Mouse (Mus musculus) limb, embryonic 12.5 days (tissue): ENCODE results near the gene Sel1l3. TPM values are rescaled to one million over a fixed set of nuclear protein-coding genes. Genes with fewer than 3 reads are reported as not detected.

Experiments
- ATAC-seq: fragments of 200-750 bp; cut with Nextera tagmentation; 2 replicates; pipeline ENCODE4 v1.8.0; 2017; ENCODE audit warnings: low read depth, moderate TSS enrichment; ENCODE audit not compliant: insufficient number of reproducible peaks, insufficient read depth, low FRiP score, low TSS enrichment
- H3K27ac ChIP-seq: fragments of 300-500 bp; sonication (generic); 2 replicates; pipeline ENCODE4 v1.5.1; 2016; ENCODE audit warnings: mild to moderate bottlenecking, moderate library complexity
- H3K27me3 ChIP-seq: fragments of 300-500 bp; sonication (generic); 2 replicates; pipeline ENCODE4 v1.6.1; 2016; ENCODE audit warnings: mild to moderate bottlenecking, moderate library complexity
- H3K36me3 ChIP-seq: fragments of 300-500 bp; sonication (generic); 2 replicates; pipeline ENCODE4 v1.6.1; 2016; ENCODE audit warnings: mild to moderate bottlenecking, moderate library complexity
- H3K4me1 ChIP-seq: fragments of 300-500 bp; sonication (generic); replicated peaks from 2 replicates; pipeline ENCODE4 v1.6.1; 2016
- H3K4me2 ChIP-seq: fragments of 300-500 bp; sonication (generic); 2 replicates; pipeline ENCODE4 v1.6.1; 2016; ENCODE audit warnings: mild to moderate bottlenecking, moderate library complexity
- H3K4me3 ChIP-seq: fragments of 300-500 bp; sonication (generic); replicated peaks from 2 replicates; pipeline ENCODE4 v1.5.1; 2016; ENCODE audit warnings: mild to moderate bottlenecking
- H3K9ac ChIP-seq: fragments of 300-500 bp; sonication (generic); replicated peaks from 2 replicates; pipeline ENCODE4 v1.6.1; 2016; ENCODE audit warnings: mild to moderate bottlenecking, moderate library complexity
- H3K9me3 ChIP-seq: fragments of 300-500 bp; sonication (generic); 2 replicates; pipeline ENCODE4 v1.6.1; 2016; ENCODE audit warnings: mild to moderate bottlenecking, moderate library complexity
- WGBS: fragments of 180-500 bp; shearing (Covaris S2); methylation state at CpG from one replicate; pipeline ENCODE4 v1.1.7; 2016; 5-methylcytosine and 5-hydroxymethylcytosine counted together
- polyA plus RNA-seq: library from polyadenylated mRNA; unstranded; fragments of >200 nt; fragmentation: Nextera tagmentation; extraction: Ambion mirVana; gene quantifications from 2 replicates; pipeline ENCODE4 v1.2.1, GENCODE M21; 2016

Gene Sel1l3
- polyA plus RNA-seq, 1 experiment from 2014 or later, result 1.3 TPM

DNA sequence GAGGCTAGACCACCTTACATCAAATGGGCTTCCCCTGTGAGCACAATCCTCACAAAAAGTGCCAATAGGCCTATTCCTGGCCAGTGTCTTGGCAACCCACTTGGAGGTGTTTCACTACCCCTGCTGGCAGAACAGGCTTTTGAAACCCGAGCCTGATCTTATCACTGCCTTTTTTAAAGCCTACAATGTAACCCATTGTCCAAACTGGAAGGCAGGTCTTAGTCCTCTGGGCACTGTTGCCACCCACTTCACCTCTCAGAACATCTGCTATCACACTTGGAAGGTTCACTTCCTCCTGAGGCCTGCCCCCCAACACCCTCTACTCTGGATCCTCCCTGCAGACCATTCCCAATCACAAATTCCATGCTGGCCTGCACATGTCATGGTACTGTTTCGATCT is 27.4 kb upstream of the Sel1l3 start:
- Histone ChIP-seq H3K4me1 (peaks cover 20% of the 10 kb centered on the region), H3K4me2 (no peak overlapping the region), H3K36me3 (no peaks in the 10 kb centered on the region), H3K9ac (no peak overlapping the region), H3K27ac (no peak overlapping the region), H3K4me3 (no peak overlapping the region), H3K9me3 (no peaks in the 10 kb centered on the region), H3K27me3 (no peaks in the 10 kb centered on the region)
- no peak for ATAC-seq
- WGBS, result 54% methylated on average over 2 of the region's 2 CpGs

DNA sequence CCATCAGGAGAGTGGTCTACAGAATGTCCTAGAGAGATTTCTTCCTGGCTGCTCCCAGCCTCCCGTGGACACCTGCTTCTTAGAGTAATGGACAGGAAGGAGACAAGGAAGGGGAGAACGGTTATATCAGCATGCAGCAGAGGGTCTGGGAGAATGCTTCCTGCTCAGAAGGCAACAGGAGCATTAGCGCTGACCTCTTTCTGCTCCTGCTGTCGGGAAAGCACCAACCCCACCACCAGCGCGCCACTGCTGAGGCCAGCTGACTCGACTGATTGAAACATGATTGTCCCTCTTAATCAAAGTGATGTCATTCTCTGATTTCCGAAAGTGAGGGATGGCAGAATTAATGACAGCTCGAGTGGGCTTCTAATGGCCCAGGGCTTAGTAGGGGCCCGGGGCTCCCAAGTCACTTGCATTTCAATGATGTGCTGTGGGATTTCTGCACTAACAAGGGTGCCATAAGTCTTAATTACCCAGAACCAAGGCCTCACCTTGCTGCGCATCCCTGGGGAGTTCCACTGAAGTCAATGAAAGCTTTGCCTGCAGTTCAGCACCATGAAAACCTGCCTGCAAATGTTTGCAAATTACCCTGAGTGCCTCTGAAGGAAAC is 26.2 kb upstream of the Sel1l3 start:
- H3K9me3 ChIP-seq, result no peaks in the 10 kb centered on the region
- H3K36me3 ChIP-seq, result no peaks in the 10 kb centered on the region
- no peaks in the 10 kb centered on the region for H3K27me3 ChIP-seq
- H3K9ac ChIP-seq, result no peak overlapping the region
- H3K4me3 ChIP-seq, result no peak overlapping the region
- 43% methylated on average over 11 of the region's 11 CpGs for WGBS
- no peak for ATAC-seq
- H3K4me2 ChIP-seq, result no peak overlapping the region
- H3K27ac ChIP-seq, result no peak overlapping the region
- peaks cover 27% of the 10 kb centered on the region for H3K4me1 ChIP-seq

DNA sequence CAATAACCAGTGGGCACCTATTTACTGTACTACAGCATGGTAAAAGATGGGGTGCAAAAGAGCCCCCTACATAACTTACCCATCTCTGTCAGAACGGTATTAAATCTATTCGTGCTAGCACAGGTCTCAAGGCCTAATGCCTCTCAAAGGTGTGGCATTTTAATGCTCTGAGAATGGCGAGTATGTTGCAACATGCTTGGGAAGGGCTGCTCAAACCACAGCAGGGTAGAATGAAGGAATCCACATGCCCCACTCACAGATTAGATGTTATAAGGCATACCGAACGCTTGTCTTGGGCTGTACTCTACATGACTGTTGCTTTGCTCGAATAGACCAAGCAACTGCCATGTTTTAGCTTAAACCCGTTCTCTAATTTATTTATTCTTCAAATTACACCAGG is 25.5 kb upstream of the Sel1l3 start:
- Histone ChIP-seq H3K4me2 (no peak overlapping the region), H3K9ac (no peak overlapping the region), H3K27ac (no peak overlapping the region), H3K36me3 (no peaks in the 10 kb centered on the region), H3K4me1 (peaks cover 27% of the 10 kb centered on the region), H3K9me3 (no peaks in the 10 kb centered on the region), H3K4me3 (no peak overlapping the region), H3K27me3 (no peaks in the 10 kb centered on the region)
- ATAC-seq, result no peak
- 89% methylated on average over 7 of the region's 7 CpGs for WGBS

DNA sequence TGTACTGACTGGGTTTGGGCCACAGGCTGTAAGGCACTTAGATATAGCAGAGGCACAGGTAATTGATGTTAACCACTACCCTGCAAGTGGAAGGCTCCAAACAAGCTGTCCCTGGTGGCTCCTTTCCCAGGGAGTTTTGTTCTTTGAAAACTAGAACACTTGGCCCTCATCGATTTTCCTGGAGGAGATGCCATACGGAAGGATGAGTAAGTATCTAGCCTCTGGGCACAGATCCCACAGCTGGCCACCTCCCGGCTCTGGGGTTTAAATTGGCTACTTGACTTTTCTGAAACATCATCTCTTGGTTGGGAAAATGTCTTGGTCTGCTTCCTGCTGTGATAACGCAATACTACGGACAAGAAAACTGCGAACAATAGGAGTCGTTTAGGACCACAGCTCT is 25.0 kb upstream of the Sel1l3 start:
- Histone ChIP-seq H3K27me3 (no peaks in the 10 kb centered on the region), H3K9me3 (no peaks in the 10 kb centered on the region), H3K27ac (no peak overlapping the region), H3K36me3 (no peaks in the 10 kb centered on the region), H3K4me2 (no peak overlapping the region), H3K4me1 (peaks cover 27% of the 10 kb centered on the region), H3K9ac (no peak overlapping the region), H3K4me3 (no peak overlapping the region)
- WGBS, result 84% methylated on average over 7 of the region's 7 CpGs
- ATAC-seq, result no peak

DNA sequence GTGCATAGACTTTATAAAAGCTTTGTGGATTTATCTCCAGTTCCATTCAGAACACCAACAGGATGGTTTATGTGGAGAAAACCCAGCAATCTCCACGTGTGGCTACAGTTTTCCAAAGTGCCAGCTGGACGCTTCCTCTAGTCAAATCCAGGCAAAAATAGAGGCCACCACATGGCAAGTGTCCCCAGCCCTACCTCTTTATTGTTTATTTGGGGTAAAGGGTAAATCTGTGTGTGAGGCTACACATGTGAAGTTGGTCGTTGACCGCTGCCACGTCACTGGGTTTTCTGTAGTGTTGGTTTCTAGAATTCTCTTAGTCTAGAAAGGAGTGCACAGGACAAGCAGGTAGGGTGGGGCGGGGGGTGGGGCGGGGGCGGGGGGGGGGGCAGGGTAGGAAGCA is 23.0 kb upstream of the Sel1l3 start:
- Histone ChIP-seq H3K9me3 (no peaks in the 10 kb centered on the region), H3K4me2 (no peak overlapping the region), H3K36me3 (no peaks in the 10 kb centered on the region), H3K27ac (no peak overlapping the region), H3K4me3 (no peak overlapping the region), H3K27me3 (no peaks in the 10 kb centered on the region), H3K9ac (no peak overlapping the region), H3K4me1 (peaks cover 27% of the 10 kb centered on the region)
- ATAC-seq, result no peak
- WGBS, result 83% methylated on average over 7 of the region's 8 CpGs

DNA sequence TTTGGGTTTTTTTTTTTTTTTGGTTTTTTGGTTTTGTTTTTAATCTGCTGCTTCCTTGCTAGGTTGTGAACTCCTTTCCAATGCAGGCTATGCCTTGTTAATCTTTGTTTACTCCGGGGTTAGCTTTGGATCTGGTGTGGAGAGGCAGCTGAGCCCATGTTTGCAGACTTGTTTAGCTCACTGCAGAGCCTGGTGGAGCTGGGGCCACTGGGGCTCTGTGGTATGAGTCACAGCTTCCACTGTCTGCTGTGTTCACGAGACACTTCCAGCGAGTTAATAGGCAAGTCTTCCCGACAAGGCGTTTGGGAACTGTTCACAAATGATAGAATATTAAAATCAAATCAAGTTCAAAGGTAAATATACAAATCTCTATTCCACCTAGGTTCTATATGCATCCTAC is 22.4 kb upstream of the Sel1l3 start:
- 35% methylated on average over 5 of the region's 5 CpGs for WGBS
- H3K9ac ChIP-seq, result no peak overlapping the region
- H3K36me3 ChIP-seq, result no peaks in the 10 kb centered on the region
- no peak overlapping the region for H3K4me2 ChIP-seq
- H3K4me1 ChIP-seq, result peaks cover 25% of the 10 kb centered on the region
- no peaks in the 10 kb centered on the region for H3K27me3 ChIP-seq
- H3K27ac ChIP-seq, result no peak overlapping the region
- H3K4me3 ChIP-seq, result no peak overlapping the region
- no peak for ATAC-seq
- no peaks in the 10 kb centered on the region for H3K9me3 ChIP-seq

DNA sequence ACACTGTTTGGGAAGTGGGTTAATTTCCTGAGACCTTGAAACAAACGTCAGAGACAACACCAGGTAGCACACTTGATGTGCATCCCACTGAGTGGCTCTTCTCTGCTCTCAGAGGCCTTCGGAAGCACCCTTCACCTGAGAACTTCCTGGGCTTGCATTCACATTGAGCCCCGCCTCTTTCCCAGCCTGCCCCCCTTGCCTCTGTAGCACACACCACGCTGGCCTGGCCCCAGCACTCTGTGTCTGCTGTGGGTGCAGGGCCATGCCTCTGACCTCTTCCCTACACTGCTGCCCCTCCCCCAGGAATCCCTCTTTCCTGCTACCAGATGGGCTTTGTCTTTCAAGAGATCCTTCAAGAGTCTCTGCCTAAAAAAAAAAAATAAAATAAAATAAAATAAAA is 21.8 kb upstream of the Sel1l3 start:
- H3K4me1 ChIP-seq, result peaks cover 19% of the 10 kb centered on the region
- no peak overlapping the region for H3K4me2 ChIP-seq
- H3K4me3 ChIP-seq, result no peak overlapping the region
- H3K9me3 ChIP-seq, result no peaks in the 10 kb centered on the region
- H3K36me3 ChIP-seq, result no peaks in the 10 kb centered on the region
- 10% methylated on average over 4 of the region's 4 CpGs for WGBS
- peak; percentile 71; the same call in 1 of the 2 replicates for ATAC-seq
- no peaks in the 10 kb centered on the region for H3K27me3 ChIP-seq
- H3K27ac ChIP-seq, result no peak overlapping the region
- H3K9ac ChIP-seq, result no peak overlapping the region

DNA sequence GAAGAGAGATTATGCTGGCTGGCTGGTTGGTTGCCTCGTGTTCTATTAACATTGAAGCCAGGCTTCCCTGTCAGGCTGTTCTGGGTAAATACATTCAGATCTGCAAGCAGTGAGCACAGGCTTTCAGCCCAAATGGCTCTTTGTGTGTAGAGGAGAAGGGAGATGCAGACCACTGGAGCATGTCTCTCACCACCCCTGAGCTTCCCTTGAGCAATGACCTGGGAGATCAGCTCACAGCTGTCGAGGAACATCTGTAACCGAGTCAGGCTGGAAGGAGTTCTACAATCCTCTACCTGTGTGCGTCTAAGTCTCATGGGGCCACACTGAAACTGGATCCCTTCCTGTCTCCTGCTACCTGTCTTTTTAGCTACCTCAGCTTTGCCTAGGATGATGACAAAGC is 16.8 kb upstream of the Sel1l3 start:
- Histone ChIP-seq H3K9ac (no peak overlapping the region), H3K36me3 (no peaks in the 10 kb centered on the region), H3K27me3 (no peaks in the 10 kb centered on the region), H3K4me1 (peaks cover 2% of the 10 kb centered on the region; the same call in 1 of the 2 replicates), H3K9me3 (no peaks in the 10 kb centered on the region), H3K4me2 (no peak overlapping the region), H3K27ac (no peak overlapping the region), H3K4me3 (no peak overlapping the region)
- WGBS, result 77% methylated on average over 4 of the region's 4 CpGs
- ATAC-seq, result no peak

DNA sequence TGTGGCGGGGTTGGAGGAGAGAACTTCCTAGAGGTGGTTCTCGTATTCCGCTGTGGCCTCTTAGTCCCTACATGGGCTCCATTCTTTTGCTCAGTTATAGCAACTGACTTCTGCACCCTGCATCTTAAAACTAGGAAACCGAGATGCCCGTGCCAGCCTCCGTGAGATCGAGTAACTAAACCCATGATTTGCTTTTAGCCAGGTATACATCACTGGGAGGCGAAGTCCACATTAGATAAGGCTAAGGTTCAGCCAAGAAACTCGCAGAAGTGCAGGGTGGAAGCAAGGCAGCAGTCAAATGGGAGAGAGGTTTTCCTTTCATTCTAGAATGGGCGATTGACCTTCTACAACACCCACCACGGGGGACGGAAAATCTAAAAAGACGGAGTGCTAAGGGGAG is 11.7 kb upstream of the Sel1l3 start:
- H3K4me3 ChIP-seq, result no peak overlapping the region
- H3K9me3 ChIP-seq, result no peaks in the 10 kb centered on the region
- ATAC-seq, result no peak
- H3K9ac ChIP-seq, result no peak overlapping the region
- WGBS, result 91% methylated on average over 13 of the region's 13 CpGs
- H3K4me1 ChIP-seq, result no peaks in the 10 kb centered on the region; the same call in 1 of the 2 replicates
- no peaks in the 10 kb centered on the region for H3K36me3 ChIP-seq
- H3K4me2 ChIP-seq, result no peak overlapping the region
- H3K27ac ChIP-seq, result no peak overlapping the region
- no peaks in the 10 kb centered on the region for H3K27me3 ChIP-seq

DNA sequence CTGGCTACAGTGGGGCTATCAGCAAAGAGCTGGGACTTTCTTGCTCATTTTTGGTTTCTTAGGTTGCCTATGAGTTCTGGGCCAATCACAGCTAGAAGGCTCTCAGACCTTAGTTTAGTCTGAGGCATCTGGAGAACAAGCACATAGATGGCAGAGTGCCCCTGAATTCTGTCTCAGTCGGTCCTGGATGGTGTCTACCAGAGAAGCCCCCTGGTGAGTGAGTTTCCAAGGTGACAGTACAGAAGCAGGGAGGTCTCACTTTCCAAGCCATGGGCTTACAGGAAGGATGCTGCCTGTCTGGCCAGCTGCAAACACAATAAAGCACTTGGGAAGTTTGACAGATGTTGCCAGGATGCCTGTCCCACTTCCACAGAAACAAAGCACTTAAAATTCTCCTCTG is 1.1 kb upstream of the Sel1l3 start:
- no peak overlapping the region for H3K4me2 ChIP-seq
- WGBS, result 0% methylated on average over 1 of the region's 1 CpGs
- no peak overlapping the region for H3K4me3 ChIP-seq
- ATAC-seq, result no peak
- no peaks in the 10 kb centered on the region for H3K9me3 ChIP-seq
- no peak overlapping the region for H3K9ac ChIP-seq
- no peaks in the 10 kb centered on the region for H3K36me3 ChIP-seq
- peaks cover 61% of the 10 kb centered on the region for H3K27me3 ChIP-seq
- H3K27ac ChIP-seq, result no peak overlapping the region
- peaks cover 17% of the 10 kb centered on the region; the same call in 1 of the 2 replicates for H3K4me1 ChIP-seq

DNA sequence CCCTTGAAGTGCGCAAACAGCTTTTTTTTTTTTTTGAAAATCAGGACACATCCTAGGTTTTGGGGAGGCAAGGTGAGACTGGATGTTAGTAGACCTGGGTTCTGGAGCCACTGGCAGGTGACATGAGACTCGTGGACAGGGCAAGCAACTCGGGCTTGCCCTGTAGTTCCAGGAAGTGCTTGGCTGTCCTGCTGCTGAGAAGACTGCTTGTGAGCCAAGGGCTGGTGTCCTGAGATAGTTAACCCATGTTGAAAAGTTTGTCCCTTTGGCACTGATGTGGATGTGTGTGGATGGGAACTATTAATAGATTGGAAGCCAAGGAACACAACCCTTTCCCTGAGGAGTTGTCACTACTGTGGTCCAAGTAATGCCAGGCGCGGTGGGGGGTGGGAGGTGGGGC is 635 bp upstream of the Sel1l3 start:
- H3K27ac ChIP-seq, result no peak overlapping the region
- peaks cover 62% of the 10 kb centered on the region for H3K27me3 ChIP-seq
- peak overlapping the region; percentile 69; the same call in 1 of the 2 replicates for H3K4me3 ChIP-seq
- no peaks in the 10 kb centered on the region for H3K9me3 ChIP-seq
- H3K36me3 ChIP-seq, result no peaks in the 10 kb centered on the region
- H3K4me1 ChIP-seq, result peaks cover 17% of the 10 kb centered on the region; the same call in 1 of the 2 replicates
- 14% methylated on average over 5 of the region's 5 CpGs for WGBS
- no peak for ATAC-seq
- no peak overlapping the region for H3K9ac ChIP-seq
- peak overlapping the region; percentile 99 for H3K4me2 ChIP-seq
